Mouse (Mus musculus): Measurements from ENCODE around the gene Naa80. TPM values are rescaled to one million over a fixed set of nuclear protein-coding genes. Genes with fewer than 3 reads are reported as not detected.

The Naa80 gene
- polyA plus RNA-seq, 1 experiment from 2014 or later, result 19.1 TPM

GRCm38 (mm10) chr9:107628721-107629410 is 50.2 kb downstream of the Naa80 start:
- peak overlapping the region; percentile 90 for H3K4me2 ChIP-seq (replicated peaks)
- peak overlapping the region; percentile 71 for H3K9ac ChIP-seq (replicated peaks)
- WGBS, result 28% methylated on average over 13 of the region's 15 CpGs
- H3K9me3 ChIP-seq, result no peaks in the 10 kb centered on the region
- H3K27me3 ChIP-seq, result no peaks in the 10 kb centered on the region
- H3K27ac ChIP-seq, result peak overlapping the region; percentile 98
- H3K4me3 ChIP-seq (replicated peaks), result 0 out of 2 replicates have a peak overlapping the region, but pooled peaks have one; percentile 25
- ATAC-seq, result no peak
- H3K4me1 ChIP-seq (replicated peaks), result peaks cover 96% of the 10 kb centered on the region
- H3K36me3 ChIP-seq, result peaks cover 17% of the 10 kb centered on the region

GRCm38 (mm10) chr9:107629411-107629730 is 50.7 kb downstream of the Naa80 start:
- Histone ChIP-seq H3K4me3 (replicated peaks) (peak overlapping the region; percentile 25; the same call in 1 of the 2 replicates), H3K36me3 (peaks cover 12% of the 10 kb centered on the region), H3K9me3 (no peaks in the 10 kb centered on the region), H3K4me1 (replicated peaks) (peaks cover 96% of the 10 kb centered on the region), H3K9ac (replicated peaks) (peak overlapping the region; percentile 71), H3K27ac (peak overlapping the region; percentile 98), H3K27me3 (no peaks in the 10 kb centered on the region), H3K4me2 (replicated peaks) (peak overlapping the region; percentile 90)
- WGBS, result 15% methylated on average over 4 of the region's 4 CpGs
- no peak for ATAC-seq

GRCm38 (mm10) chr9:107629901-107630425 is 51.3 kb downstream of the Naa80 start:
- WGBS, result 2% methylated on average over 14 of the region's 14 CpGs
- Histone ChIP-seq H3K27me3 (no peaks in the 10 kb centered on the region), H3K36me3 (peaks cover 6% of the 10 kb centered on the region), H3K4me1 (replicated peaks) (peaks cover 93% of the 10 kb centered on the region), H3K4me3 (replicated peaks) (peak overlapping the region; percentile 25), H3K4me2 (replicated peaks) (peak overlapping the region; percentile 90), H3K9ac (replicated peaks) (peak overlapping the region; percentile 71), H3K9me3 (no peaks in the 10 kb centered on the region), H3K27ac (peak overlapping the region; percentile 98)
- peak; percentile 7 for ATAC-seq

GRCm38 (mm10) chr9:107630576-107630975 is 51.9 kb downstream of the Naa80 start:
- H3K4me3 ChIP-seq (replicated peaks), result peak overlapping the region; percentile 25
- peak overlapping the region; percentile 90 for H3K4me2 ChIP-seq (replicated peaks)
- peaks cover 87% of the 10 kb centered on the region for H3K4me1 ChIP-seq (replicated peaks)
- ATAC-seq, result peak; percentile 41
- H3K36me3 ChIP-seq, result 0 out of 2 replicates have a peak, but pooled peaks cover under 1% of the 10 kb centered on the region
- H3K9me3 ChIP-seq, result no peaks in the 10 kb centered on the region
- WGBS, result 0% methylated on average over 4 of the region's 4 CpGs
- H3K9ac ChIP-seq (replicated peaks), result peak overlapping the region; percentile 71
- peak overlapping the region; percentile 98 for H3K27ac ChIP-seq
- no peaks in the 10 kb centered on the region for H3K27me3 ChIP-seq

GRCm38 (mm10) chr9:107631311-107631826 is 52.7 kb downstream of the Naa80 start:
- peak overlapping the region; percentile 98 for H3K27ac ChIP-seq
- WGBS, result 27% methylated on average over 9 of the region's 9 CpGs
- H3K4me3 ChIP-seq (replicated peaks), result peak overlapping the region; percentile 87
- no peaks in the 10 kb centered on the region for H3K36me3 ChIP-seq
- H3K9me3 ChIP-seq, result no peaks in the 10 kb centered on the region
- H3K4me2 ChIP-seq (replicated peaks), result peak overlapping the region; percentile 90
- H3K9ac ChIP-seq (replicated peaks), result peak overlapping the region; percentile 97
- ATAC-seq, result no peak
- H3K4me1 ChIP-seq (replicated peaks), result peaks cover 85% of the 10 kb centered on the region
- H3K27me3 ChIP-seq, result no peaks in the 10 kb centered on the region

GRCm38 (mm10) chr9:107631861-107632260 is 53.2 kb downstream of the Naa80 start:
- 50% methylated on average over 8 of the region's 8 CpGs for WGBS
- H3K9ac ChIP-seq (replicated peaks), result peak overlapping the region; percentile 97
- H3K36me3 ChIP-seq, result no peaks in the 10 kb centered on the region
- no peaks in the 10 kb centered on the region for H3K27me3 ChIP-seq
- peak overlapping the region; percentile 87 for H3K4me3 ChIP-seq (replicated peaks)
- peak overlapping the region; percentile 98 for H3K27ac ChIP-seq
- no peak for ATAC-seq
- peaks cover 85% of the 10 kb centered on the region for H3K4me1 ChIP-seq (replicated peaks)
- no peaks in the 10 kb centered on the region for H3K9me3 ChIP-seq
- peak overlapping the region; percentile 90 for H3K4me2 ChIP-seq (replicated peaks)

GRCm38 (mm10) chr9:107632478-107632877 is 53.8 kb downstream of the Naa80 start:
- peaks cover 85% of the 10 kb centered on the region for H3K4me1 ChIP-seq (replicated peaks)
- no peaks in the 10 kb centered on the region for H3K9me3 ChIP-seq
- H3K4me2 ChIP-seq (replicated peaks), result peak overlapping the region; percentile 90
- peak overlapping the region; percentile 87 for H3K4me3 ChIP-seq (replicated peaks)
- H3K27ac ChIP-seq, result peak overlapping the region; percentile 98
- no peaks in the 10 kb centered on the region for H3K27me3 ChIP-seq
- H3K36me3 ChIP-seq, result no peaks in the 10 kb centered on the region
- ATAC-seq, result no peak
- H3K9ac ChIP-seq (replicated peaks), result peak overlapping the region; percentile 97
- WGBS, result 17% methylated on average over 6 of the region's 6 CpGs

- H3K27me3 ChIP-seq, result no peaks in the 10 kb centered on the region
- ATAC-seq, result no peak
- no peaks in the 10 kb centered on the region for H3K9me3 ChIP-seq
- H3K36me3 ChIP-seq, result no peaks in the 10 kb centered on the region
- peak overlapping the region; percentile 87 for H3K4me3 ChIP-seq (replicated peaks)
- peak overlapping the region; percentile 90 for H3K4me2 ChIP-seq (replicated peaks)
- H3K9ac ChIP-seq (replicated peaks), result peak overlapping the region; percentile 97
- peaks cover 83% of the 10 kb centered on the region for H3K4me1 ChIP-seq (replicated peaks)
- WGBS, result under 1% methylated on average over 33 of the region's 33 CpGs
- H3K27ac ChIP-seq, result peak overlapping the region; percentile 98
Measured at GRCm38 (mm10) chr9:107633091-107633660, 54.5 kb downstream of the Naa80 start.

Other genes starting within 250 kb of the Naa80 start
- gene Hemk1, start 240.5 kb upstream of the Naa80 start, polyA plus RNA-seq (2015; fragmentation: Nextera tagmentation; extraction: Ambion mirVana), result 17.5 and 18.1 TPM in 2 replicates
- 6.4 and 8.2 TPM in 2 replicates for gene 6430571L13Rik, start 238.3 kb upstream of the Naa80 start, polyA plus RNA-seq (2015; fragmentation: Nextera tagmentation; extraction: Ambion mirVana)
- gene Cacna2d2, start 179.3 kb upstream of the Naa80 start, polyA plus RNA-seq (2015; fragmentation: Nextera tagmentation; extraction: Ambion mirVana), result 5.9 and 7.1 TPM in 2 replicates
- gene Tmem115, start 44.9 kb upstream of the Naa80 start, polyA plus RNA-seq (2015; fragmentation: Nextera tagmentation; extraction: Ambion mirVana), result 38.6 and 41.3 TPM in 2 replicates
- 28.3 and 29.1 TPM in 2 replicates for gene Cyb561d2, start 36.7 kb upstream of the Naa80 start, polyA plus RNA-seq (2015; fragmentation: Nextera tagmentation; extraction: Ambion mirVana)
- 67.7 and 70.8 TPM in 2 replicates for gene Nprl2, start 36.7 kb upstream of the Naa80 start, polyA plus RNA-seq (2015; fragmentation: Nextera tagmentation; extraction: Ambion mirVana)
- gene Zmynd10, start 31.6 kb upstream of the Naa80 start, polyA plus RNA-seq (2015; fragmentation: Nextera tagmentation; extraction: Ambion mirVana), result 1.1 and 1.5 TPM in 2 replicates
- gene Rassf1, start 27.3 kb upstream of the Naa80 start, polyA plus RNA-seq (2015; fragmentation: Nextera tagmentation; extraction: Ambion mirVana), result 38.6 and 39.5 TPM in 2 replicates
- 93.2 and 109 TPM in 2 replicates for gene Tusc2, start 15.6 kb upstream of the Naa80 start, polyA plus RNA-seq (2015; fragmentation: Nextera tagmentation; extraction: Ambion mirVana)
- 98.9 and 106 TPM in 2 replicates for gene Hyal2, start 10.9 kb upstream of the Naa80 start, polyA plus RNA-seq (2015; fragmentation: Nextera tagmentation; extraction: Ambion mirVana)
- gene Hyal1, start 2.0 kb upstream of the Naa80 start, polyA plus RNA-seq (2015; fragmentation: Nextera tagmentation; extraction: Ambion mirVana), result 7.0 and 10.0 TPM in 2 replicates
- 1.1 and 1.8 TPM in 2 replicates for gene Hyal3, start 1.9 kb downstream of the Naa80 start, polyA plus RNA-seq (2015; fragmentation: Nextera tagmentation; extraction: Ambion mirVana)
- gene Ifrd2, start 8.8 kb downstream of the Naa80 start, polyA plus RNA-seq (2015; fragmentation: Nextera tagmentation; extraction: Ambion mirVana), result 13.5 and 14.7 TPM in 2 replicates
- gene Sema3b, start 30.3 kb downstream of the Naa80 start, polyA plus RNA-seq (2015; fragmentation: Nextera tagmentation; extraction: Ambion mirVana), result 2.3 and 2.7 TPM in 2 replicates
- 399 and 416 TPM in 2 replicates for gene Gnai2, start 56.5 kb downstream of the Naa80 start, polyA plus RNA-seq (2015; fragmentation: Nextera tagmentation; extraction: Ambion mirVana)
- 18.7 and 22.0 TPM in 2 replicates for gene Slc38a3, start 90.6 kb downstream of the Naa80 start, polyA plus RNA-seq (2015; fragmentation: Nextera tagmentation; extraction: Ambion mirVana)
- 2.4 and 2.7 TPM in 2 replicates for gene Gnat1, start 100.8 kb downstream of the Naa80 start, polyA plus RNA-seq (2015; fragmentation: Nextera tagmentation; extraction: Ambion mirVana)
- gene Sema3f, start 131.6 kb downstream of the Naa80 start, polyA plus RNA-seq (2015; fragmentation: Nextera tagmentation; extraction: Ambion mirVana), result 18.9 and 24.6 TPM in 2 replicates
- gene Rbm5, start 192.1 kb downstream of the Naa80 start, polyA plus RNA-seq (2015; fragmentation: Nextera tagmentation; extraction: Ambion mirVana), result 282 and 315 TPM in 2 replicates